Mouse (Mus musculus) B cell, adult 2 months (primary cell): Measurements from ENCODE around the gene Atp6v1g1.

Source experiments
- DNase-seq, 2 experiments: peaks; one replicate each; pipeline ENCODE4 v3.0.0; 2022

Gene Atp6v1g1

GRCm38 (mm10) chr4:63547799-63548198, 3.2 kb downstream of the Atp6v1g1 start:
- no peak for DNase-seq

- DNase-seq = no peak
Observed at GRCm38 (mm10) chr4:63548491-63548890, 3.9 kb downstream of the Atp6v1g1 start.

GRCm38 (mm10) chr4:63550908-63551307, 6.3 kb downstream of the Atp6v1g1 start:
- DNase-seq = no peak

- no peak for DNase-seq
Observed at GRCm38 (mm10) chr4:63552865-63553264, 8.3 kb downstream of the Atp6v1g1 start.

- DNase-seq = no peak
Observed at GRCm38 (mm10) chr4:63553789-63554576, 9.4 kb downstream of the Atp6v1g1 start.

GRCm38 (mm10) chr4:63554616-63555015, 10.0 kb downstream of the Atp6v1g1 start:
- DNase-seq = no peak

- DNase-seq = no peak
Observed at GRCm38 (mm10) chr4:63555111-63555510, 10.5 kb downstream of the Atp6v1g1 start.

- DNase-seq = no peak
Observed at GRCm38 (mm10) chr4:63556665-63557064, 12.1 kb downstream of the Atp6v1g1 start.

- DNase-seq = peak; percentile 10 to 17
Observed at GRCm38 (mm10) chr4:63557124-63558059, 12.8 kb downstream of the Atp6v1g1 start.

GRCm38 (mm10) chr4:63558407-63559081, 14.0 kb downstream of the Atp6v1g1 start, which contains the start of gene Tmem268:
Gene Tmem268, plus strand, starts transcription at chr4:63558781.
- peak; percentile 80 to 87 for DNase-seq

GRCm38 (mm10) chr4:63559127-63559697, 14.6 kb downstream of the Atp6v1g1 start:
- DNase-seq = peak; percentile 13 to 14

- DNase-seq = peak; percentile 15 to 17
Observed at GRCm38 (mm10) chr4:63560079-63560478, 15.5 kb downstream of the Atp6v1g1 start.

- DNase-seq = peak; percentile 64 to 67
Observed at GRCm38 (mm10) chr4:63561861-63562675, 17.5 kb downstream of the Atp6v1g1 start.

GRCm38 (mm10) chr4:63562742-63563141, 18.2 kb downstream of the Atp6v1g1 start:
- peak in 1 of 2 experiments; percentile 26 for DNase-seq

- DNase-seq = no peak
Observed at GRCm38 (mm10) chr4:63567712-63568390, 23.3 kb downstream of the Atp6v1g1 start.

- no peak for DNase-seq
Observed at GRCm38 (mm10) chr4:63569322-63569721, 24.8 kb downstream of the Atp6v1g1 start.

GRCm38 (mm10) chr4:63570208-63570781, 25.7 kb downstream of the Atp6v1g1 start:
- DNase-seq = no peak

- DNase-seq = no peak
Observed at GRCm38 (mm10) chr4:63572621-63573020, 28.0 kb downstream of the Atp6v1g1 start.

GRCm38 (mm10) chr4:63579649-63580048, 35.1 kb downstream of the Atp6v1g1 start:
- DNase-seq = no peak

GRCm38 (mm10) chr4:63580078-63580477, 35.5 kb downstream of the Atp6v1g1 start:
- no peak for DNase-seq

- no peak for DNase-seq
Observed at GRCm38 (mm10) chr4:63582580-63582979, 38.0 kb downstream of the Atp6v1g1 start.
